Mouse (Mus musculus) stomach, postnatal 0 days (tissue): ENCODE measurements around the gene Kcnd3.

Source experiments
- CTCF ChIP-seq: IDR thresholded peaks from 2 replicates; pipeline ENCODE4 v1.5.1; 2016; ENCODE audit warnings: antibody characterized with exemption, low read depth, mild to moderate bottlenecking, moderate library complexity
- EP300 ChIP-seq: optimal IDR thresholded peaks from 2 replicates; pipeline ENCODE3; 2016; ENCODE audit warnings: antibody characterized with exemption

DNA sequence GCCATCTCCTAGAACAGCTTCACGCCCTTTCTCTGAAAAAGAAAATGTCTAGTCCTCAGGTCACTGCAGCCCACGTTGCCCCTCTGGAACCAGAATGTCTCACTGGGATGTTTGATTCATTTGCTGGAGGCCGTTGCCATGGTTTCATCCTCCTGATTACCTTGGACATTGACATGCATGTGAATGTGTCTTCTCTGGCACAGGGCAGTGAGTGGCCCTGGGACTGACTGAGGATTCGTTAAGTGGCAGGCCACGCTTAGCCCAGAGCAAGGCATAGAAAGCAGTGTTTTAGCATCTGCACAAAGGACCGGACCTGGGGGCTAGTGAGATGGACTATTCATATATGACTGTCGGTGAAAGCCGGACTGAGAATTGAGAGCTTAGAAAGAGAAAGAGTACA lies 116.3 kb downstream of the Kcnd3 start:
- TF ChIP-seq CTCF (no peak), EP300 (no peak)
